Mouse (Mus musculus) gastrocnemius, postnatal 10 days (tissue): Measurements from ENCODE around the gene Gipc2. TPM values are rescaled to one million over a fixed set of nuclear protein-coding genes. Genes with fewer than 3 reads are reported as not detected.
"Not testable (repeated sequence)": the region's sequence is repeated elsewhere in the genome, so short reads cannot be mapped to it uniquely, and the experiment has no call there.

ENCODE experiments used
- DNase-seq: peaks from one replicate; pipeline ENCODE4 v3.0.0; 2021; ENCODE audit warnings: mixed read lengths
- long read RNA-seq, 2 experiments: library from polyadenylated mRNA; stranded (forward); transcript quantifications; one replicate each; pipeline ENCODE4 v2.0.0; 2021
- total RNA-seq, 2 experiments: library from RNA; stranded (reverse); gene quantifications; 2 replicates each; pipeline ENCODE4 v1.2.3; 2021

Gipc2 gene
- 1 to 10 TPM in 1 of 2 experiments, under 1 TPM in 1; 0.96 to 1.4 TPM for total RNA-seq
- long read RNA-seq, experiment 1, partial matches to known transcripts = 0 of 1 reads
- long read RNA-seq, experiment 1, other reads (novel, unspliced or antisense) = 0 of 1 reads
- long read RNA-seq, experiment 2, partial matches to known transcripts = 1 of 3 reads
- long read RNA-seq, experiment 2, other reads (novel, unspliced or antisense) = 0 of 3 reads

DNA sequence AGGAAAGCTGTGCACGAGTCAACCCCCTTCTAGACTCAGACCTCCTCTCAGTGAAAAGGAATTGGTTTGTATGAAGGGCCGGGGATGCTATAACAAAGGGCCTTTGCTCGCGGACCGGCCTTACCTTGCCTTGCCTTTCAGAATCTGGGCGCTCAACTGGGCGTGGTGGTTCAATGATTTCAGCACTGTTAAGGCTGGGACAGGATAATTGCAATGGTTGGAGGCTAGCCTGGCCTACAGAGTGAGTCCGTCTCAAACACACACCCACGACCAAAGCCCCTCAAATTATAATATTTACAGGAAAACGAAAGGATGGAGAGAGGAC, at the start of gene Gipc2:
TSS of gene Gipc2 (minus strand) at position 132 of the 325 bp plus-strand sequence.
- no peak for DNase-seq

- DNase-seq = no peak
Observed at GRCm38 (mm10) chr3:152213416-152213815, 47.4 kb upstream of the Gipc2 start.

GRCm38 (mm10) chr3:152211731-152212279, 45.8 kb upstream of the Gipc2 start:
- no peak for DNase-seq

DNA sequence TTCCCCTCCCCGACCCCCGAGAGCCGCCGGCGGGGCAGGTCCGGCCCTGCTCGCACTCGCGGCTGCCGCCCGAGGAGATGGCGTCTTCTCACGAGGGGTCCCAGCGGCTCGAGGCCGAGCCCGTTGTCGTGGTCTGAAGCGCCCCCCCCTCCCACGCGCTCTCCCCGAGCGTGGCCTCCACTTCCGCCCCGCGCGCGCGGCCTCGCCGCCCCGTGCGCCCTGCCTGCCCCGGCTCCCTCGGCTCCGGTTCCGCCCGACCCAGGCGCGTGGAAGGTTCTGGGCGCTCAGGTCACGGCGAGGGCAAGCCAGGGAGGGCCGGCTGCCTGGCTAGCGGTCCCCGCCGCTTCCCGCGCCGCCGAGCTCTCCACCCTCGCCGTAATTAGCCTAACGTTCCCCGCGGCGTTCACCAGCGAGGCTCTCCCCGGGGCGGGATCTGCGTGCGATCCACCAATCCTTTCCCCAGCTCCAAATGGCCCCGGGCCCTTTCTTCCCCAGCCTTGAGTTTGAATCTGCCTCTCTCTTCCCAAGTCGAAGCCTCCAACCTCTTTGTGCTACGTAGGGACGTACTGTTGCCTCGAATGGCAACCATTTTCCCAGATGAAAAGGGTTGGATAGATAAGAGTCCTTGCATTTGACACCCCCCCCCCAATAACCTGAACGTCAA, 44.8 kb upstream of the Gipc2 start:
- peak; percentile 73 for DNase-seq

- DNase-seq = peak; percentile 100
Observed at GRCm38 (mm10) chr3:152209967-152210634, 44.1 kb upstream of the Gipc2 start, which contains the start of the genes Dnajb4 and Fubp1. Dnajb4 (minus strand) TSS chr3:152210302. Fubp1 (plus strand) TSS chr3:152210422.

GRCm38 (mm10) chr3:152209177-152209966, 43.3 kb upstream of the Gipc2 start:
- DNase-seq = no peak

DNA sequence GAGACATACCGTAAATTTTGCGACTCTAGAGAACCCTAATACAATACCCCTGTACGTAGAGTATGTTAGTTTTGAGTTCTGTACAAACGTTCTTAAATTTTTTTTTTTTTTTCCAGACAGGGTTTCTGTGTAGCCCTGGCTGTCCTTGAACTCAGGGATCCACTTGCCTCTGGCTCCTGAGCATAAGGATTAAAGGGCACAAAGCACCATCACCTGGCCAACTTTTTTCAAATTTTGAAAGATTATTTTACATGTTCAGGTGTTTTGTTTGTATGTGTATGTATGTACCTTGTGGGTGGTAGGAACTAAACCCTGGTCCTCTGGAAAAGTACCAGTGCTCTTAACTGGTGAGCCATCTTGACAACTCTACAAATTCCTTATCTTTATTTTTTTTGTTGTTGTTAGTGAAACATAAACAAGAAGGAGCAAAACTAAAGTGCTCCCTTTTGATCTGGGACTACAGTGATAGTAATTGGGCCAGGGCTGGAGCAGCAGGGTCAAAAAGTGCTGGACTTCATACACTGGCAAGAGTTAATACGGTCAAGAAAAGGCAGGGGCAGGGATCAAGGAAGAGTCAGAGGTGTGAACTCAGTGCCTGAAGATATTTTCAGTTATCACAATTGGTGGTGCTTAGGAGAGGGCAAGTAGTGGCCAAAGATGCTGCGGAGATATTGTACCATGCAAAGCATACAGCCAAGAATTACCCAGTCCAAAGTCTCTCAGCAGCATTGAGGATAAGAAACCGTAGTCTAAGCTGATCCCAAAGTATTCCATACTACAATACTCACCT, 42.3 kb upstream of the Gipc2 start:
- no peak for DNase-seq

DNA sequence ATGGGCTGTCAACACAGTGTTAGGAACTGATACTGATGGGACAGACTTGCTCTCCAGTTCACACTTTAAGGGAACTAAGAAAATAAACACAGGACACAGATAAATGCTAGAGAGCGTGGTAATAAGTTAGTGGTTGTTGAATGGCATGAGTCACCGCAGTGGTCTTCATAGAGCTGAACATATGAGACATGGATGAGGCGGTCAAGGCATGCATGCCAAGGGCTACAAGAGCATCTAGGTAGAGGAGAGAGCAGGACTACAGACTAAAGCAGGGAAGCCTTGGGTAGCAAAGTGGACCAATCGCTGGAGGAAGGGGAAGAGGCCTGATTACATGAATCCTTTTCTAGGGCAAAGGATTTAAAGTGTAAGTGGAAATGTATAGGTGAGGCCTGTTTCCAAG, 41.1 kb upstream of the Gipc2 start:
- no peak for DNase-seq

- no peak for DNase-seq
Observed at GRCm38 (mm10) chr3:152204577-152204976, 38.5 kb upstream of the Gipc2 start.

- DNase-seq = no peak
Observed at GRCm38 (mm10) chr3:152203996-152204395, 38.0 kb upstream of the Gipc2 start.

DNA sequence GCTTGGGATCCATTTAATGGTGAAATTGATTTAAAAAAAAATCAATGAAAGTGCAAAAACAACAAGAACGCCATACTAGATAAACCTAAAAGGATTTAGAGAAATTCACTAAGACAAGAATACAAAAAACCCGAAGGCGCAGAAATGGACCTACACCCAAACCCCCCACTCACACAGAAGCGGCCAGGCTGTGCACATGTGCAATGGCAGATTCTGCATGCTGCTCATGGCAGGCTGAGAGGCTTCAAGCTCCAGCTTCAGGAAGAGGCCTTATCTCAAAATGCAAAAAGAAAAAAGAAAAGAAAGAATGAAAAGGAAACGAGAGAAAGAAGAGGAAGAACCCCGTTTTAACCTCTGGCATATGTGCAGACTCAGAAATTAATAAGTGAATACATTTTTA, 37.4 kb upstream of the Gipc2 start:
- no peak for DNase-seq

- no peak for DNase-seq
Observed at GRCm38 (mm10) chr3:152202942-152203341, 36.9 kb upstream of the Gipc2 start.

- no peak for DNase-seq
Observed at GRCm38 (mm10) chr3:152201651-152202050, 35.6 kb upstream of the Gipc2 start.

- DNase-seq = no peak
Observed at GRCm38 (mm10) chr3:152201181-152201580, 35.2 kb upstream of the Gipc2 start.

GRCm38 (mm10) chr3:152199125-152199524, 33.1 kb upstream of the Gipc2 start:
- DNase-seq = no peak

DNA sequence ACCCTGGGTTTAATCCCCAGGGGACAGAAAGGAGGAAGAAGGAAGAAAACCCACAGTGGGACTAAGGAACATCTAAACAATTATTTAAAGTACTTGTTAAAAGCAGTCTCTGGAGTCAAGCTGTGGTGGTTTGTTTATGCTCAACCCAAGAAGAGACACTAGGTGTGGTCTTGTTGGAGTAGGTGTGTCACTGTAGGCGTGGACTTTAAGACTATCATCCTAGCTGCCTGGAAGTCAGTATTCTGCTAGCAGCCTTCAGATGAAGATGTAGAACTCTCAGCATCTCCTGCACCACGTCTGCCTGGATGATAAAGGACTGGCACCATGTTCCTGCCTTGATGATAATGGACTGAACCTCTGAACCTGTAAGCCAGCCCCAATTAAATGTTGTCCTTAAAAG, 31.2 kb upstream of the Gipc2 start:
- DNase-seq = not testable (repeated sequence)

GRCm38 (mm10) chr3:152193635-152194097, 27.6 kb upstream of the Gipc2 start:
- peak; percentile 71 for DNase-seq

- no peak for DNase-seq
Observed at GRCm38 (mm10) chr3:152193177-152193576, 27.1 kb upstream of the Gipc2 start.

DNA sequence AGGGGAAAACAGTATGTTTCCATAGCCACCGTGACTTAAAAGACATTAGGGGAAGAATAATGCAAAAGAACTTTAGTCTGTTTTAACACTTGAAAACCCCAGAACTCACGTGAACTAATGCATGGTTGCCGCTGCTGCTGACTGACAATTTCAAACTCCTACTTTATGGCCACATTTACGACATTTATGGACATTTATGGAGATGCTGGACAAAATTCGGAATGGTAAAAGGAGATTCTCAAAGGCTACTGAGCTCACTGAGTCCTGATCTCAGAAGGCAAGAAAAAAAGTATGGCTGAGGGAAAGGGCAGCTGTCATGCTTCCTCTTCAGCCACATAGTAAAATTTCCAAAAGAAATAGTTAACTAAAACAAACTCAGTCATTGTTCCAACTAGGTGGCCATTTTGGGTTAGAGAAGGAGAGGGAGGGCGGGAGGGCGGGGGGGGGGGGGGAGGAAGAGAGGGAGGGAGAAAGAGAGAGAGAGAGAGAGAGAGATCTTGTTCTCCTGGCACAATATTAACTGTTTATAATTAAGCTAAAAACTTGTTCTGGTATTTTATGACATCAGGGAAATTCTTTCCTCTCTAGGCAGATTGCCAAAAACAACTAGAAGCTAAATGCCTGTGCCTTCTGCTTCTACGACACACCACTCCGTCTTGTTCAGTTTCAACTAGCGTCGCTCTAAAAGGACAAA, 26.4 kb upstream of the Gipc2 start:
- DNase-seq = no peak

- DNase-seq = peak; percentile 22
Observed at GRCm38 (mm10) chr3:152191791-152192237, 25.8 kb upstream of the Gipc2 start.
